Mouse (Mus musculus): ENCODE measurements around the gene Gltpd2. TPM values are rescaled to one million over a fixed set of nuclear protein-coding genes. Genes with fewer than 3 reads are reported as not detected.

Gene Gltpd2
- polyA plus RNA-seq, 1 experiment from 2014 or later = 0.40 TPM

DNA sequence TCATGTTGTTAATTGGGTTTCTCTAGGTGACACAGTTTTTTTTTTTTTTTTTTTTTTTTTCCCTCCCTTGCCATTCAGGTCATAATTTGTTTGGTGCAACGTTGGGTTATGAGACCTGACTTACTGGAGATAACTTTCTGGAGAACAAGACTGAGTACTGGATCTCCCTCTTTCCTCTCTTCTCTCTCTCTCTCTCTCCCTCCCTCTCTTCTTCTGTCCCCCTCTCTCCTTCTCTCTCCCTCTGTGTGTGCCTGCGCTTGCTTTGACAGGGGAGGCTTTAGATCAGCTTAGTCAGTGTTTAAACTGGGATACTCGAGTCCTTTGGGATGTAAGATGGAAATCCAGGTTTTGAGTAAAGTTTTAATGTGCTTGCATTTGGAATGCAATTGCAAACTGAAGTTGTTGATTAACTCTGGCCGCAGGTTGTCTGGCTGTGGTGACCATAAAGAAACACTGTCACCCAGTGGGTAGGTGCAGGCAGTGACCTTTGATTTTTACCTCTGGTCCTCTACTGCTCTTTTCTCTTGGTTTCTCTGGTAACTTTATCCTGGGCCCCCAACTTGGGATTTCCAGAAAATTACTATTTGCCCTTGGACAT is 45.4 kb downstream of the Gltpd2 start:
- Histone ChIP-seq H3K4me3 (ENCODE audit: low read length) (peak overlapping the region; percentile 98), H3K4me2 (ENCODE audit: low read length) (peak overlapping the region; percentile 97), H3K9me3 (ENCODE audit: control insufficient read depth, low read length) (no peaks in the 10 kb centered on the region), H3K36me3 (ENCODE audit: control insufficient read depth, insufficient read depth, low read length) (no peaks in the 10 kb centered on the region), H3K4me1 (ENCODE audit: control insufficient read depth, insufficient read depth, low read depth, low read length) (peaks cover 33% of the 10 kb centered on the region), H3K27me3 (replicated peaks; ENCODE audit: control insufficient read depth, insufficient read depth, low read length) (no peaks in the 10 kb centered on the region), H3K9ac (ENCODE audit: low read depth, low read length) (peak overlapping the region; percentile 97; the same call in 1 of the 2 replicates), H3K27ac (ENCODE audit: low read depth, low read length) (no peak overlapping the region)
- ATAC-seq = no peak
- WGBS = 47% methylated on average over 4 of the region's 4 CpGs

DNA sequence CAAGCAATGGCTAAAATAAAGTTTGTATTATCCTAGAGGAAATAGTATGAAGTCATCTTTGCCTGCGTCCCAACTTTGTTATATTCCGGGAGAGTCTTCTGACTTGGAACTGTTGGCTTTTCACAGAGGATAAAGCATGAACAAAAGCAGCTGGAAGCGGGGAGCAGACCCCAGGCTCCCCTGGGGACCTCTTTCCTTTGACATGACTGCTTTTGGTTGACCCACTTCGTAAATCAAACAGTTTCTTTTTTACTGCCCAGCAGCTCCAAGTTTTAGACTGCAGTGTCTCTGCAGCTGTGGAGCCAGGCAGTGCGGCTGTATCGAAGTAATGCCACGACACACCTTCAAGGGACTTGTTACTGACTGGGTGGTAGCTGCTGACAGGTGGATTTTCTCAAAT is 47.6 kb downstream of the Gltpd2 start:
- ATAC-seq = no peak
- 60% methylated on average over 7 of the region's 7 CpGs for WGBS
- Histone ChIP-seq H3K27ac (ENCODE audit: low read depth, low read length) (no peak overlapping the region), H3K36me3 (ENCODE audit: control insufficient read depth, insufficient read depth, low read length) (no peaks in the 10 kb centered on the region), H3K4me2 (ENCODE audit: low read length) (no peak overlapping the region), H3K9ac (ENCODE audit: low read depth, low read length) (no peak overlapping the region), H3K9me3 (ENCODE audit: control insufficient read depth, low read length) (no peaks in the 10 kb centered on the region), H3K27me3 (replicated peaks; ENCODE audit: control insufficient read depth, insufficient read depth, low read length) (no peaks in the 10 kb centered on the region), H3K4me3 (ENCODE audit: low read length) (no peak overlapping the region), H3K4me1 (ENCODE audit: control insufficient read depth, insufficient read depth, low read depth, low read length) (peaks cover 32% of the 10 kb centered on the region)

Other genes with a start within 250 kb of the Gltpd2 start
- gene Alox12e, start 196.6 kb upstream of the Gltpd2 start, polyA plus RNA-seq (2015; fragmentation: Nextera tagmentation; extraction: Ambion mirVana) = 0.09 and 0.14 TPM in 2 replicates
- gene Alox15, start 167.2 kb upstream of the Gltpd2 start, polyA plus RNA-seq (2015; fragmentation: Nextera tagmentation; extraction: Ambion mirVana) = 0.06 TPM in 1 of 2 replicates, not detected in the other
- 31.7 and 37.0 TPM in 2 replicates for gene Pelp1, start 109.2 kb upstream of the Gltpd2 start, polyA plus RNA-seq (2015; fragmentation: Nextera tagmentation; extraction: Ambion mirVana)
- 54.9 and 55.6 TPM in 2 replicates for gene Arrb2, start 86.6 kb upstream of the Gltpd2 start, polyA plus RNA-seq (2015; fragmentation: Nextera tagmentation; extraction: Ambion mirVana)
- gene Med11, start 67.3 kb upstream of the Gltpd2 start, polyA plus RNA-seq (2015; fragmentation: Nextera tagmentation; extraction: Ambion mirVana) = 42.9 and 46.3 TPM in 2 replicates
- 0.86 and 1.3 TPM in 2 replicates for gene Zmynd15, start 59.8 kb upstream of the Gltpd2 start, polyA plus RNA-seq (2015; fragmentation: Nextera tagmentation; extraction: Ambion mirVana)
- gene Cxcl16, start 59.2 kb upstream of the Gltpd2 start, polyA plus RNA-seq (2015; fragmentation: Nextera tagmentation; extraction: Ambion mirVana) = 6.0 and 7.3 TPM in 2 replicates
- gene Tm4sf5, start 14.0 kb upstream of the Gltpd2 start, polyA plus RNA-seq (2015; fragmentation: Nextera tagmentation; extraction: Ambion mirVana) = 3.8 and 5.5 TPM in 2 replicates
- 0.34 TPM in 1 of 2 replicates, not detected in the other for gene Vmo1, start 4.6 kb upstream of the Gltpd2 start, polyA plus RNA-seq (2015; fragmentation: Nextera tagmentation; extraction: Ambion mirVana)
- gene Psmb6, start 6.2 kb downstream of the Gltpd2 start, polyA plus RNA-seq (2015; fragmentation: Nextera tagmentation; extraction: Ambion mirVana) = 775 and 820 TPM in 2 replicates
- not detected in 2 replicates for gene Gm40193, start 13.7 kb downstream of the Gltpd2 start, polyA plus RNA-seq (2015; fragmentation: Nextera tagmentation; extraction: Ambion mirVana)
- 20.6 and 21.4 TPM in 2 replicates for gene Pld2, start 20.9 kb downstream of the Gltpd2 start, polyA plus RNA-seq (2015; fragmentation: Nextera tagmentation; extraction: Ambion mirVana)
- 14.4 and 19.1 TPM in 2 replicates for gene Mink1, start 43.7 kb downstream of the Gltpd2 start, polyA plus RNA-seq (2015; fragmentation: Nextera tagmentation; extraction: Ambion mirVana)
- gene 4930544D05Rik, start 96.7 kb downstream of the Gltpd2 start, polyA plus RNA-seq (2015; fragmentation: Nextera tagmentation; extraction: Ambion mirVana) = not detected in 2 replicates
- gene Chrne, start 100.0 kb downstream of the Gltpd2 start, polyA plus RNA-seq (2015; fragmentation: Nextera tagmentation; extraction: Ambion mirVana) = not detected in 2 replicates
- gene Gp1ba, start 119.9 kb downstream of the Gltpd2 start, polyA plus RNA-seq (2015; fragmentation: Nextera tagmentation; extraction: Ambion mirVana) = 0.19 and 0.29 TPM in 2 replicates
- 105 and 110 TPM in 2 replicates for gene Rnf167, start 128.0 kb downstream of the Gltpd2 start, polyA plus RNA-seq (2015; fragmentation: Nextera tagmentation; extraction: Ambion mirVana)
- 185 and 191 TPM in 2 replicates for gene Slc25a11, start 128.3 kb downstream of the Gltpd2 start, polyA plus RNA-seq (2015; fragmentation: Nextera tagmentation; extraction: Ambion mirVana)
- gene Pfn1, start 135.4 kb downstream of the Gltpd2 start, polyA plus RNA-seq (2015; fragmentation: Nextera tagmentation; extraction: Ambion mirVana) = 638 and 764 TPM in 2 replicates
- 6.0 and 16.3 TPM in 2 replicates for gene Eno3, start 138.0 kb downstream of the Gltpd2 start, polyA plus RNA-seq (2015; fragmentation: Nextera tagmentation; extraction: Ambion mirVana)
- gene Spag7, start 150.2 kb downstream of the Gltpd2 start, polyA plus RNA-seq (2015; fragmentation: Nextera tagmentation; extraction: Ambion mirVana) = 151 and 161 TPM in 2 replicates
- 26.3 and 31.5 TPM in 2 replicates for gene Camta2, start 168.9 kb downstream of the Gltpd2 start, polyA plus RNA-seq (2015; fragmentation: Nextera tagmentation; extraction: Ambion mirVana)
- gene Inca1, start 181.0 kb downstream of the Gltpd2 start, polyA plus RNA-seq (2015; fragmentation: Nextera tagmentation; extraction: Ambion mirVana) = 1.2 and 1.4 TPM in 2 replicates
- 1.3 and 1.6 TPM in 2 replicates for gene Kif1c, start 181.4 kb downstream of the Gltpd2 start, polyA plus RNA-seq (2015; fragmentation: Nextera tagmentation; extraction: Ambion mirVana)
- gene Zfp3, start 245.0 kb downstream of the Gltpd2 start, polyA plus RNA-seq (2015; fragmentation: Nextera tagmentation; extraction: Ambion mirVana) = 16.4 and 17.1 TPM in 2 replicates

Data from hindbrain, embryonic 16.5 days (tissue).